In the genomic region with DNA sequence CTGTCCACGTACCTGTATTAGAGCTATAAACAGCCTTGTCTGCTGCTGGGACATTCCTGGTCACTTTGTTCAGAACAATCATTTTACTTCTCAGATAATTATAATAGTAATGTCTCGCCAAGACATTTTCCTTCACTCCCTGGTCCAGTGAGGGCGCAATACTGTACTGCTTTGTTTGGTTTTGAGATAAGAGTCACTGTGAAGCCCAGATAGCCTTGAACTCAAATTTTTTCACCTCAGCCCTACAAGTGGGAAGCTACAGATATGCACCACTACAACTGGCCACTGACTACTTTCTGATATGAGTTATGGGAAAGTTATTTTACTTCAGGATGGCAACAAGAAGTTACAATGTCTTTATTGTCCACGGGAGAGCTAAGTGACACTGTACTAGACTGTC, we compare ENCODE assay signal across 18 mouse cellular contexts. TPM values are rescaled to one million over a fixed set of nuclear protein-coding genes. Genes with fewer than 3 reads are reported as not detected.
DNase-seq lines count a peak whose midpoint lies in the region; ATAC-seq and TF ChIP-seq lines count a peak whose summit lies in the region.
"Had no signal": no experiment of that assay in that cellular context is flagged by ENCODE, and none has a peak within 500 bp of the region (broad histone marks: within the 10 kb centered on the region; RNA-seq: fewer than 3 reads in every experiment).

No protein-coding gene starts in this region.

- intact Hi-C loops in heart, postnatal 14 days (cut with DNase I): no loop called here

- peak overlapping the region; percentile 9; the same call in 1 of the 2 replicates for H3K4me2 ChIP-seq in heart, embryonic 11.5 days
- H3K4me2 ChIP-seq: heart, embryonic 15.5 days; hindbrain, embryonic 12.5 days; limb, embryonic 15.5 days had no signal

- DNase-seq in heart, postnatal 14 days: no peak
- DNase-seq in liver: peak; percentile 60
- no peak for DNase-seq in gastrocnemius, postnatal 25 days
- no peak for DNase-seq in cerebellum, postnatal 25 days
- DNase-seq: cerebellum, adult 9-10 months; embryo, embryonic 11 days; forebrain, postnatal 0 days; gastrocnemius, postnatal 14 days; midbrain, embryonic 14.5 days; thymus, postnatal 25 days had no signal

- TF ChIP-seq CTCF in bone marrow, adult 2 months (IDR thresholded peaks at IDR 0.05; ENCODE audit: control insufficient read depth, insufficient read depth, low read length): no peak

- WGBS in heart, embryonic 11.5 days (ENCODE audit: insufficient replicate concordance): 51% methylated on average over 4 of the region's 4 CpGs
- 58% methylated on average over 4 of the region's 4 CpGs for WGBS in bone marrow, adult 2 months

- TF ChIP-seq POLR2A in bone marrow, adult 2 months (IDR thresholded peaks at IDR 0.05; ENCODE audit: borderline replicate concordance, control insufficient read depth, low read depth, low read length): no peak

- H3K9ac ChIP-seq in heart, embryonic 11.5 days (ENCODE audit: low read depth, low read length): no peak overlapping the region
- H3K9ac ChIP-seq: forebrain, postnatal 0 days; heart, embryonic 15.5 days; hindbrain, embryonic 12.5 days; limb, embryonic 15.5 days had no signal

- H3K36me3 ChIP-seq in heart, embryonic 11.5 days (ENCODE audit: control insufficient read depth, insufficient read depth, low read length): no peaks in the 10 kb centered on the region
- peaks cover 74% of the 10 kb centered on the region for H3K36me3 ChIP-seq in megakaryocyte, embryonic 14.5 days (replicated peaks; ENCODE audit: low read length)

- no peak overlapping the region for H3K4me3 ChIP-seq in heart, embryonic 11.5 days (ENCODE audit: low read depth, low read length)
- no peak overlapping the region for H3K4me3 ChIP-seq in bone marrow, adult 2 months (replicated peaks; ENCODE audit: control insufficient read depth, low read depth, low read length)
- peak overlapping the region; percentile 13 for H3K4me3 ChIP-seq in megakaryocyte, embryonic 14.5 days (replicated peaks)
- H3K4me3 ChIP-seq: heart, embryonic 15.5 days; hindbrain, embryonic 12.5 days; layer of hippocampus, adult 2 months; limb, embryonic 15.5 days had no signal

- ATAC-seq in heart, embryonic 11.5 days (replicated peaks; ENCODE audit: insufficient number of reproducible peaks, low FRiP score, low TSS enrichment): peak; percentile 79
- no peak for ATAC-seq in CD4-positive, CD25-positive, alpha-beta regulatory T cell, adult 4 months
- ATAC-seq: forebrain, postnatal 0 days had no signal

- peak overlapping the region; percentile 75 for H3K27ac ChIP-seq in heart, embryonic 11.5 days (ENCODE audit: low read depth, low read length)
- H3K27ac ChIP-seq in bone marrow, adult 2 months (ENCODE audit: control insufficient read depth, insufficient read depth, low read depth, low read length, poor library complexity): peak overlapping the region; percentile 64; the same call in 1 of the 2 replicates
- H3K27ac ChIP-seq: heart, embryonic 15.5 days; hindbrain, embryonic 12.5 days; layer of hippocampus, adult 2 months; limb, embryonic 15.5 days had no signal

- no peaks in the 10 kb centered on the region for H3K9me3 ChIP-seq in heart, embryonic 11.5 days (replicated peaks; ENCODE audit: control insufficient read depth, low read length)
- no peaks in the 10 kb centered on the region for H3K9me3 ChIP-seq in megakaryocyte, embryonic 14.5 days
- H3K9me3 ChIP-seq: heart, embryonic 15.5 days; hindbrain, embryonic 12.5 days; limb, embryonic 15.5 days had no signal

- no peaks in the 10 kb centered on the region for H3K4me1 ChIP-seq in heart, embryonic 11.5 days (ENCODE audit: control insufficient read depth, insufficient read depth, low read length)
- peaks cover 1% of the 10 kb centered on the region; the same call in 1 of the 2 replicates for H3K4me1 ChIP-seq in bone marrow, adult 2 months (ENCODE audit: control insufficient read depth, insufficient read depth, low read length)
- peaks cover 60% of the 10 kb centered on the region for H3K4me1 ChIP-seq in megakaryocyte, embryonic 14.5 days
- H3K4me1 ChIP-seq: heart, embryonic 15.5 days; hindbrain, embryonic 12.5 days; limb, embryonic 15.5 days had no signal

- no peaks in the 10 kb centered on the region for H3K27me3 ChIP-seq in heart, embryonic 11.5 days (ENCODE audit: control insufficient read depth, insufficient read depth, low read length)
- H3K27me3 ChIP-seq in megakaryocyte, embryonic 14.5 days (replicated peaks): no peaks in the 10 kb centered on the region
- H3K27me3 ChIP-seq: heart, embryonic 15.5 days; hindbrain, embryonic 12.5 days; limb, embryonic 15.5 days had no signal

RNA-seq across cellular contexts. Expression of a gene that starts 14.7 kb away (rescaled TPM):
- 13.2 and 17.5 TPM in 2 replicates for polyA plus RNA-seq in heart, embryonic 11.5 days (2014; fragmentation: Nextera tagmentation; extraction: Ambion mirVana)
- total RNA-seq in heart, postnatal 14 days (2021): 10 to 100 TPM; 20.1 to 21.7 TPM
- polyA plus RNA-seq in bone marrow, adult 2 months (2011; ENCODE audit: insufficient read depth, insufficient read length, low replicate concordance, missing spikeins): 17.1 and 25.3 TPM in 2 replicates
- 2.1 and 4.8 TPM in 2 replicates for polyA plus RNA-seq in megakaryocyte, embryonic 14.5 days (2012; ENCODE audit: insufficient read depth, low replicate concordance)
- total RNA-seq in gastrocnemius, postnatal 25 days (2021): 10 to 100 TPM; 24.7 to 27.2 TPM
- 10 to 100 TPM; 43.4 to 59.7 TPM for polyA plus RNA-seq in CD4-positive, CD25-positive, alpha-beta regulatory T cell, adult 4 months (2017; shearing (Covaris generic))

RNA-seq across cellular contexts. Expression of a gene that starts 22.8 kb away (rescaled TPM):
- polyA plus RNA-seq in heart, embryonic 11.5 days (2014; fragmentation: Nextera tagmentation; extraction: Ambion mirVana): 0.04 and 0.09 TPM in 2 replicates
- total RNA-seq in heart, postnatal 14 days (2021): under 1 TPM in 1 of 2 experiments, not detected in 1; 0.05 TPM
- not detected in 2 replicates for polyA plus RNA-seq in bone marrow, adult 2 months (2011; ENCODE audit: insufficient read depth, insufficient read length, low replicate concordance, missing spikeins)
- 1.1 TPM in 1 of 2 replicates, not detected in the other for polyA plus RNA-seq in megakaryocyte, embryonic 14.5 days (2012; ENCODE audit: insufficient read depth, low replicate concordance)
- not detected for total RNA-seq in gastrocnemius, postnatal 25 days (2021)
- polyA plus RNA-seq in CD4-positive, CD25-positive, alpha-beta regulatory T cell, adult 4 months (2017; shearing (Covaris generic)): under 1 TPM; 0.61 to 0.63 TPM
- polyA plus RNA-seq: heart, embryonic 15.5 days; limb, embryonic 15.5 days had no signal

RNA-seq across cellular contexts. Expression of a gene that starts 53.4 kb away (rescaled TPM):
- 1.9 and 4.2 TPM in 2 replicates for polyA plus RNA-seq in heart, embryonic 11.5 days (2014; fragmentation: Nextera tagmentation; extraction: Ambion mirVana)
- 1 to 10 TPM; 3.3 to 5.4 TPM for total RNA-seq in heart, postnatal 14 days (2021)
- polyA plus RNA-seq in bone marrow, adult 2 months (2011; ENCODE audit: insufficient read depth, insufficient read length, low replicate concordance, missing spikeins): 31.9 and 57.8 TPM in 2 replicates
- 8.7 and 11.2 TPM in 2 replicates for polyA plus RNA-seq in megakaryocyte, embryonic 14.5 days (2012; ENCODE audit: insufficient read depth, low replicate concordance)
- total RNA-seq in gastrocnemius, postnatal 25 days (2021): 1 to 10 TPM; 1.2 to 1.4 TPM
- 10 to 100 TPM; 18.8 to 20.3 TPM for polyA plus RNA-seq in CD4-positive, CD25-positive, alpha-beta regulatory T cell, adult 4 months (2017; shearing (Covaris generic))
